Mouse (Mus musculus) stomach, embryonic 16.5 days (tissue): ENCODE data around the gene Wsb2. TPM values are rescaled to one million over a fixed set of nuclear protein-coding genes. Genes with fewer than 3 reads are reported as not detected.

Source experiments
- ATAC-seq: fragments of 200-750 bp; cut with Nextera tagmentation; 2 replicates; pipeline ENCODE4 v1.8.0; 2017; ENCODE audit warnings: moderate number of reproducible peaks, moderate TSS enrichment; ENCODE audit not compliant: insufficient read depth, low FRiP score
- H3K27ac ChIP-seq: fragments of 300-500 bp; sonication (generic); 2 replicates; pipeline ENCODE4 v1.5.1; 2014; ENCODE audit warnings: low read length
- H3K27me3 ChIP-seq: fragments of 300-500 bp; sonication (generic); 2 replicates; pipeline ENCODE4 v1.6.1; 2014; ENCODE audit warnings: low read length, control low read depth, mixed read lengths; ENCODE audit not compliant: control insufficient read depth, insufficient read depth
- H3K36me3 ChIP-seq: fragments of 300-500 bp; sonication (generic); 2 replicates; pipeline ENCODE4 v1.6.1; 2014; ENCODE audit warnings: low read length; ENCODE audit not compliant: control insufficient read depth, insufficient read depth
- H3K4me1 ChIP-seq: fragments of 300-500 bp; sonication (generic); 2 replicates; pipeline ENCODE4 v1.6.1; 2014; ENCODE audit warnings: low read length, control low read depth, mixed read lengths; ENCODE audit not compliant: control insufficient read depth, insufficient read depth
- H3K4me2 ChIP-seq: fragments of 300-500 bp; sonication (generic); 2 replicates; pipeline ENCODE4 v1.6.1; 2014; ENCODE audit warnings: low read depth, low read length, mixed read lengths
- H3K4me3 ChIP-seq: fragments of 300-500 bp; sonication (generic); replicated peaks from 2 replicates; pipeline ENCODE4 v1.5.1; 2014; ENCODE audit warnings: mild to moderate bottlenecking, low read length
- H3K9ac ChIP-seq: fragments of 300-500 bp; sonication (generic); 2 replicates; pipeline ENCODE4 v1.6.1; 2014; ENCODE audit warnings: low read length
- H3K9me3 ChIP-seq: fragments of 300-500 bp; sonication (generic); replicated peaks from 2 replicates; pipeline ENCODE4 v1.6.1; 2016; ENCODE audit warnings: low read length, control low read depth; ENCODE audit not compliant: control insufficient read depth
- WGBS: fragments of 180-500 bp; shearing (Covaris S2); extraction: QIAGEN DNeasy Blood & Tissue Kit; methylation state at CpG from one replicate; pipeline ENCODE4 v1.1.7; 2014; 5-methylcytosine and 5-hydroxymethylcytosine counted together
- polyA plus RNA-seq: library from polyadenylated mRNA; unstranded; fragments of >200 nt; fragmentation: Nextera tagmentation; extraction: Ambion mirVana; gene quantifications from 2 replicates; pipeline ENCODE4 v1.2.1, GENCODE M21; 2015

Wsb2 gene
- polyA plus RNA-seq, 1 experiment from 2014 or later, result 35.0 TPM

DNA sequence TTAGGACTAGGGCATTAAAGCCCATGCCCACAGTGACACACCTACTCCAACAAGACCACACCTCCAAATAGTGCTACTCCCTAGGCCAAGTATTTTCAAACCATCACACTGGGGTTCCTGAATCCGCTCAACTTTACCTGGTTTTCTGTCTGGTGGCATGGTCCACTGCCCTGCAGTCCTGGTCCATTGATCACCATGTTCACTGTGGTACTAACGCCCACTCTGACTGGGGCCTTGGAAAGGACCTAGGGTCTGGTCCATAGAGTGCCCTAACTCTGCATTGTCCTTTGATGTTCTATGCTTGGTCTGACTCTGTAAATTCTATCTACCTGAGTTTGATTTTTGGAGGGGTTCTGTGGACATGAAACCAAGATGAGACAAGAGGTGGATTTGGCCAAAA lies 9.3 kb upstream of the Wsb2 start:
- Histone ChIP-seq H3K4me1 (no peaks in the 10 kb centered on the region), H3K9me3 (no peaks in the 10 kb centered on the region), H3K27me3 (no peaks in the 10 kb centered on the region), H3K4me2 (no peak overlapping the region), H3K27ac (no peak overlapping the region), H3K9ac (no peak overlapping the region), H3K4me3 (no peak overlapping the region), H3K36me3 (peaks cover 14% of the 10 kb centered on the region; the same call in 1 of the 2 replicates)
- no peak for ATAC-seq
- 93% methylated on average over 2 of the region's 2 CpGs for WGBS

DNA sequence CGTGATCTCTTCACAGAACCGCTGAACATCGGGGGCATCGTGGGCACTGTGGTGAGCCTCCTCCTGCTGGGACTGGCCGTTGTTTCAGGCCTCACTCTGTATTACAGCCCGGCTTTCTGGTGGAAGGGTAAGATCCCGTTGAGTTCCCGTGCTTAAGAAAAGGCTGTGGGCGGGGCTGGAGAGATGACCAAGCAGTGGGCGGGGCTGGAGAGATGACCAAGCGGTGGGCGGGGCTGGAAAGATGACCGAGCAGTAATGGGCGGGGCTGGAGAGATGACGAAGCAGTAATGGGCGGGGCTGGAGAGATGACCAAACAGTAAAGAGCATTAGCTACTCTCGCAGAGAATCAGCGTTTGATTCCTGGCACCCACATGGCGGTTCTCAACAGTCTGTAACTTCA lies 8.8 kb upstream of the Wsb2 start:
- ATAC-seq, result peak; percentile 59
- Histone ChIP-seq H3K4me2 (no peak overlapping the region), H3K27me3 (no peaks in the 10 kb centered on the region), H3K36me3 (peaks cover 14% of the 10 kb centered on the region; the same call in 1 of the 2 replicates), H3K4me3 (no peak overlapping the region), H3K27ac (no peak overlapping the region), H3K9ac (no peak overlapping the region), H3K9me3 (no peaks in the 10 kb centered on the region), H3K4me1 (no peaks in the 10 kb centered on the region)
- 36% methylated on average over 19 of the region's 19 CpGs for WGBS

DNA sequence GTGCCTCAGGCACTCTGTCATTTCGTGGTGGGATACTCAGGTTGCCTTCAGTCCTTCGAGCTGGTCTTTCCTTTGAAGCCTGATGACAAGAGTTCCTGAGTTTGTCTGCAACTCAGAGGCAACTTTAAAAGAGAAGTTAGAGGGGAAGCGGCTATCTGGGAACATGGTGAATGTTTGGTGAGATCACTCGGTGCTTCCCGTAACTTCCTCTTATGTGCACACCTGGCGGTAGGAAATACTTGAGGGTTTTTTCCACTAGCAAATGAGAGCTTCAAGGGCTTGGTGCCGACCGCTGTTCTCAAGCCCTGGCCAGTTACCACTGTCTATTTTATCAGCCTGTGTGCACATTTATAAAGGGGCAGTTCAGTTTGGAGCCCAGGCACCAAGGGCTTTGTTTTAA lies 3.0 kb upstream of the Wsb2 start:
- Histone ChIP-seq H3K4me2 (no peak overlapping the region), H3K9ac (no peak overlapping the region; the same call in 1 of the 2 replicates), H3K36me3 (0 out of 2 replicates have a peak, but pooled peaks cover 5% of the 10 kb centered on the region), H3K4me3 (no peak overlapping the region), H3K9me3 (no peaks in the 10 kb centered on the region), H3K27ac (no peak overlapping the region), H3K4me1 (peaks cover 8% of the 10 kb centered on the region), H3K27me3 (no peaks in the 10 kb centered on the region)
- ATAC-seq, result no peak
- 71% methylated on average over 8 of the region's 8 CpGs for WGBS

DNA sequence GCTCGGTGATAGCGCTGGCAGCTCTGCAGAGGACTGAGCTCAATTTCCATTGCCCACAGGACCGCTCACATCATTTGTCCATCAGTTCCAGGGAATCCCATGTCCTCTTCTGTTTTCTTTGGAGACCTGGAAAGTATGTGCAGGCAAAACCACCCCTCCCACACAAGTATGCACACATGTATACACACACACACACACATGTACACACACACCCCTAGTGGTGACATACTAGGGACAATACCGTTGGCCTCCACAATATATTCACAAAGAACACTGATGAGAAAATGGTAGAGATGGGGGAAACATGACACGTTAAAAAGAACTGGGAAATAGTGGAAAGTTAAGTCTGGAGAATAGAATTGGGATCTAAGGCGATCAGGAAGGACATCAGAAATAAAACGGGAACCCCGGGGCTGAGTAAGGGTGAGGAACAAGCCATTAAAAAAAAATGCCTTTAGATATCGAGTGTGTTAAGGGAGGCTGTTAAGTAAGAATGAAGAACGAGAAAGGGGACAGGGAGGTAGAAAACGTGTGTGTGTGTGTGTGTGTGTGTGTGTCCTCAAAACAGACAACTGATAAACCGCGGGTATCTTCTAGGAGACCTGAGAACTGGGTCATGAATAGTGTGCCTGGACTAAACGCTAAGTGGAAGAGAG lies 1.3 kb upstream of the Wsb2 start:
- H3K36me3 ChIP-seq, result 0 out of 2 replicates have a peak, but pooled peaks cover 5% of the 10 kb centered on the region
- H3K27ac ChIP-seq, result peak overlapping the region; percentile 95
- peaks cover 21% of the 10 kb centered on the region for H3K4me1 ChIP-seq
- H3K27me3 ChIP-seq, result no peaks in the 10 kb centered on the region
- H3K9me3 ChIP-seq, result no peaks in the 10 kb centered on the region
- H3K4me2 ChIP-seq, result peak overlapping the region; percentile 86; the same call in 1 of the 2 replicates
- peak overlapping the region; percentile 100; the same call in 1 of the 2 replicates for H3K4me3 ChIP-seq
- H3K9ac ChIP-seq, result 0 out of 2 replicates have a peak overlapping the region, but pooled peaks have one; percentile 97
- ATAC-seq, result no peak
- 35% methylated on average over 14 of the region's 14 CpGs for WGBS

DNA sequence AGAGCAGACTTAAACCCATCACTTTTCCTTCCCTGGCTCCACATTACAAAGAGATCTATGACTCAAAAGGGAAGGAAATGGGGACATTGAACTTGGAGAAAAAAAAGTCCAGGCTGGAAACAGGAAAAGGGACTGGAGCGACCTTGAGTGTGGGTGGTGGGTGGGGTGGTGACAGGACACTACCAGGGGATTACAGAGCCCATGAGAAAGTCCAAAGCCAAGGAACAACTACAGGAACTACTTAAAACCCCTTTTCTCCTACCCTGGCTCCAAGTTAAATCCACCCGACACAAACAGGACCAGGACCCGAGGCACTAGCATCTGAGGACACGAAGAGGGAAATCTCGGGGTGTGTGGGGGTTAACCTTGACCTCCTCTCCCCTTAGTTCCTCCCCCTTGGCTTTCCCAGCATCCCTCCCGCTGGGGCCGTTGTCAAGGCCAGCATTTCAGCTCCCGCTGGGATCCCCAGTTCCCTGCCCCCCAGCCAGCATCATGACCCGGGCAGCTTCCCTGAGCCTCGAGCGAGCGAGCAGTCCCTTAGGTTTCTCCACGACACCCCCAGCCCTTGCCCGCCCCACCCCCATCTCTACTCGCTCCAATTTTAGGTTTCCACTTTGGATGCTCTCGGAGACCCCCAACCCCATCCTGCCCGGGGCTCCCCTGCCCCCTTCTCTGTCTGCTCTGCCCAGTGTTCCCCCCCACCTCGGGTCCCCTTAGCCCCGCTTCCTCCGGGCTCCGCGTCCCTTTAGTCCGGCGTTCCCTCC lies 557 bp upstream of the Wsb2 start:
- Histone ChIP-seq H3K27me3 (no peaks in the 10 kb centered on the region), H3K27ac (peak overlapping the region; percentile 95), H3K4me1 (peaks cover 27% of the 10 kb centered on the region), H3K4me2 (peak overlapping the region; percentile 86), H3K36me3 (0 out of 2 replicates have a peak, but pooled peaks cover 5% of the 10 kb centered on the region), H3K9me3 (no peaks in the 10 kb centered on the region), H3K4me3 (peak overlapping the region; percentile 100), H3K9ac (peak overlapping the region; percentile 97)
- under 1% methylated on average over 22 of the region's 24 CpGs for WGBS
- ATAC-seq, result peak; percentile 9; the same call in 1 of the 2 replicates

DNA sequence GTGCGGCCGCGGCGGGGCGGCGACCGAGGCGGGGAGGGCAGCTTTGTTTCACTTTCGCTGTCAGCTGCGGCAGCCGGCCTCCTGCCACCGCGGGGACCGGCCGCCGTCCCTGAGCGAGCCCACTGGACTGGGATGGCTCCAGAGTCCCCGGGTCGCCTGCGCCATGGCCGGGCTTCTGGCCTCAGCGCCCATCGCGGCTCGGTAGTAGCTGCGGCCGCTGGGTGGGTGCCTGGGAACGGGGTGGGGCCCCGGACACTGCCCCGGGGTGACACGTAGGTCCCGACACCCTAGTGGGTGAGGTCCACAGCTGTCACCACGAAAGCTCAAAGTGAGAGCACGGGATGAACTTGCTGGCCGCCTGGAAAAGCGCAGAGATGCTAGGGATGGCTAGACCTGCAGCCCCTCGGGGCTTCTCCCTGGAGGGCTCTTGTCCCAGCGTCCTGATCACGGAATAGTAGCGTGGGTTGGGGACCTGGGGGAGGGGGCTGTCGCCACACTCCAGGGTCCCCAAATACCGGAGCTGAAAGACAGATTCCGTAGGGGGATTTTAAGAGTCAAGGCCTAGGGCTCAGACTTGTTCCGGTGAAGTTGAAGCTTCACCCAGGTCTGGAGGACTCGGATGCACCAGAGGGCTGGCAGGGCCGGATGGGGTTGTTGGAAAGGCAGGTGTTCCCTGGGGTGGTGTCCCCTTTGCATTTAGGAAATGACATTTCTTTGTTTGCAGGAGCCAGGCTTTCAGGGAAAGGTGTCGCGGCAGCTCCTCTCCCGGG lies 559 bp downstream of the Wsb2 start:
- Histone ChIP-seq H3K4me3 (peak overlapping the region; percentile 100), H3K4me1 (peaks cover 37% of the 10 kb centered on the region), H3K9ac (peak overlapping the region; percentile 97), H3K9me3 (no peaks in the 10 kb centered on the region), H3K4me2 (peak overlapping the region; percentile 93), H3K27me3 (no peaks in the 10 kb centered on the region), H3K27ac (peak overlapping the region; percentile 95), H3K36me3 (no peaks in the 10 kb centered on the region)
- ATAC-seq, result peak; percentile 26; the same call in 1 of the 2 replicates
- 1% methylated on average over 49 of the region's 49 CpGs for WGBS

DNA sequence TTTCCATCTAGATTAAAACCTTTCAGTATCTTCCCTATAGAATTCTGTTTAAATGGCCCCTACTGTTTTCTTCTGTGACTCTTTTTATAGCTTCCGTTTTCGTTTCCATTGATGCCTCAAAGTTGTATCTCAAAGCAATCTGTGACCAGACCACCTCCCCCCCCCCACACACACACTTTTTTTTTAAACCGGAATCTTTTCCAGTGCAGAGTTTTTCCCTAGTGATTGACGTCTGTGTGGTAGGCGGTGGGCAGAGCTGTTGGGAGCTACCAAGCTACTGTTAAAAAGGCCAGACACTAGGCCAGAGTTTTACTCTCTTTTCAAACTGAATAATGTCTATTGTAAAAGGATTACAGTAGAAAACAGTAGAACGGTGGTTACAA lies 1.1 kb downstream of the Wsb2 start:
- Histone ChIP-seq H3K9me3 (no peaks in the 10 kb centered on the region), H3K36me3 (no peaks in the 10 kb centered on the region), H3K27me3 (no peaks in the 10 kb centered on the region), H3K4me2 (peak overlapping the region; percentile 93), H3K4me1 (peaks cover 42% of the 10 kb centered on the region), H3K4me3 (peak overlapping the region; percentile 100), H3K9ac (peak overlapping the region; percentile 97), H3K27ac (peak overlapping the region; percentile 95)
- ATAC-seq, result no peak
- WGBS, result 11% methylated on average over 6 of the region's 6 CpGs

DNA sequence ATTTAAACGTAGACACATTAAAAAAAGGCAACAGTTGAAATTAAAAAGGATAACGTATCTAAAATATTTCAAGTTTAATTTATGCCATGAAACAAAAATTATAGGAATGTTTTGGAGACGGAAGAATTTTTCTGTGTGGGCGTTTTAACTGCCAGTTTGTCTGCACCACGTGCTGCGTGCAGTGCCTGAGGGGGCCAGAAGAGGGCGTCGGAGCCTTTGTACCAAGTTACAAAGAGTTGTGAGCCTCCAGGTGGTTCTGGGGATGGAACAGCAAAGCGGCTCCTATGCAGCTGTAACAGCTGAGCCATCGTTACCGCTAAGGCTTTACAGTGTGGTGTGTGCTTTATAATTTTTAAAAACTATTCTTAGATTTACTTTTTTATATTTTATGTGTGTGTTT lies 1.6 kb downstream of the Wsb2 start:
- Histone ChIP-seq H3K4me1 (peaks cover 42% of the 10 kb centered on the region), H3K27me3 (no peaks in the 10 kb centered on the region), H3K4me2 (peak overlapping the region; percentile 93; the same call in 1 of the 2 replicates), H3K9ac (no peak overlapping the region), H3K9me3 (no peaks in the 10 kb centered on the region), H3K27ac (peak overlapping the region; percentile 15; the same call in 1 of the 2 replicates), H3K36me3 (no peaks in the 10 kb centered on the region), H3K4me3 (no peak overlapping the region)
- WGBS, result 44% methylated on average over 11 of the region's 11 CpGs
- ATAC-seq, result no peak
